Mouse (Mus musculus) heart, embryonic 14.5 days (tissue): ENCODE measurements around the gene Pard6b. TPM values are rescaled to one million over a fixed set of nuclear protein-coding genes. Genes with fewer than 3 reads are reported as not detected.
A peak's percentile ranks its signal among the peaks of the same experiment; 100 is the strongest.
"Not testable (repeated sequence)": the region's sequence is repeated elsewhere in the genome, so short reads cannot be mapped to it uniquely, and the experiment has no call there.

Experiments used
- ATAC-seq: fragments of 200-750 bp; cut with Nextera tagmentation; 2 replicates; pipeline ENCODE4 v1.8.0; 2017; ENCODE audit warnings: low read depth, moderate TSS enrichment; ENCODE audit not compliant: insufficient number of reproducible peaks, insufficient read depth, low FRiP score
- H3K27ac ChIP-seq, 2 experiments: fragments of 200-500 bp in 1 of 2; fragments of 300-500 bp in 1 of 2; sonication (generic) in 1 of 2; replicated peaks in 1 of 2; 2 replicates each; pipeline ENCODE4 v1.5.1; 2012 to 2014; ENCODE audit warnings: low read depth in 2 of 2, low read length in 2 of 2, control low read depth in 1 of 2, mild to moderate bottlenecking in 1 of 2, mixed read lengths in 1 of 2; ENCODE audit not compliant: control insufficient read depth in 1 of 2, insufficient read depth in 1 of 2
- H3K27me3 ChIP-seq: fragments of 300-500 bp; sonication (generic); 2 replicates; pipeline ENCODE4 v1.6.1; 2014; ENCODE audit warnings: mild to moderate bottlenecking, low read length, control low read depth; ENCODE audit not compliant: control insufficient read depth, insufficient read depth
- H3K36me3 ChIP-seq: fragments of 300-500 bp; sonication (generic); 2 replicates; pipeline ENCODE4 v1.6.1; 2014; ENCODE audit warnings: mild to moderate bottlenecking, control low read depth, low read length, mixed read lengths; ENCODE audit not compliant: control insufficient read depth, insufficient read depth
- H3K4me1 ChIP-seq, 2 experiments: fragments of 200-500 bp in 1 of 2; fragments of 300-500 bp in 1 of 2; sonication (generic) in 1 of 2; 2 replicates each; pipeline ENCODE4 v1.6.1; 2012 to 2014; ENCODE audit warnings: low read length in 2 of 2, control low read depth in 1 of 2, mixed read lengths in 1 of 2; ENCODE audit not compliant: control insufficient read depth in 2 of 2, insufficient read depth in 2 of 2
- H3K4me2 ChIP-seq: fragments of 300-500 bp; sonication (generic); 2 replicates; pipeline ENCODE4 v1.6.1; 2014; ENCODE audit warnings: mild to moderate bottlenecking, low read length
- H3K4me3 ChIP-seq, 2 experiments: fragments of 200-500 bp in 1 of 2; fragments of 300-500 bp in 1 of 2; sonication (generic) in 1 of 2; 2 replicates each; pipeline ENCODE4 v1.5.1; 2012 to 2014; ENCODE audit warnings: low read length in 2 of 2, mild to moderate bottlenecking in 2 of 2, control low read depth in 1 of 2, low read depth in 1 of 2, moderate library complexity in 1 of 2; ENCODE audit not compliant: control insufficient read depth in 1 of 2, insufficient read depth in 1 of 2
- H3K9ac ChIP-seq: fragments of 300-500 bp; sonication (generic); 2 replicates; pipeline ENCODE4 v1.6.1; 2014; ENCODE audit warnings: mild to moderate bottlenecking, low read length
- H3K9me3 ChIP-seq: fragments of 300-500 bp; sonication (generic); 2 replicates; pipeline ENCODE4 v1.6.1; 2016; ENCODE audit warnings: low read length, control low read depth; ENCODE audit not compliant: control insufficient read depth
- WGBS: fragments of 180-500 bp; shearing (Covaris S2); extraction: QIAGEN DNeasy Blood & Tissue Kit; methylation state at CpG from one replicate; pipeline ENCODE4 v1.1.7; 2014; 5-methylcytosine and 5-hydroxymethylcytosine counted together
- polyA plus RNA-seq: library from polyadenylated mRNA; unstranded; fragments of >200 nt; fragmentation: Nextera tagmentation; extraction: Ambion mirVana; gene quantifications from 2 replicates; pipeline ENCODE4 v1.2.1, GENCODE M21; 2014

The Pard6b gene
- polyA plus RNA-seq, 1 experiment from 2014 or later: 7.7 TPM

GRCm38 (mm10) chr2:168052689-168053088, 28.1 kb upstream of the Pard6b start:
- Histone ChIP-seq H3K4me3 (no peak overlapping the region), H3K4me1 (peaks cover 17 to 31% of the 10 kb centered on the region in 2 experiments), H3K4me2 (no peak overlapping the region), H3K9ac (no peak overlapping the region), H3K27me3 (peaks cover 4% of the 10 kb centered on the region; the same call in 1 of the 2 replicates), H3K9me3 (no peaks in the 10 kb centered on the region), H3K36me3 (no peaks in the 10 kb centered on the region), H3K27ac (no peak overlapping the region)
- WGBS: 5% methylated on average over 2 of the region's 2 CpGs
- ATAC-seq: no peak

- no peak overlapping the region for H3K4me3 ChIP-seq
- WGBS: 92% methylated on average over 11 of the region's 11 CpGs
- H3K4me1 ChIP-seq: peaks cover 18 to 38% of the 10 kb centered on the region in 2 experiments
These were observed 26.7 kb upstream of the Pard6b start for GRCm38 (mm10) chr2:168054142-168054541.

GRCm38 (mm10) chr2:168055910-168056665, 24.7 kb upstream of the Pard6b start:
- 18% methylated on average over 14 of the region's 14 CpGs for WGBS
- peak overlapping the region; percentile 37 to 75; a peak in 3 of 4 replicates for H3K27ac ChIP-seq
- H3K9me3 ChIP-seq: 0 out of 2 replicates have a peak, but pooled peaks cover 2% of the 10 kb centered on the region
- no peak overlapping the region for H3K4me3 ChIP-seq
- no peaks in the 10 kb centered on the region for H3K36me3 ChIP-seq
- H3K27me3 ChIP-seq: no peaks in the 10 kb centered on the region
- peak overlapping the region; percentile 31 for H3K4me2 ChIP-seq
- H3K9ac ChIP-seq: peak overlapping the region; percentile 45; the same call in 1 of the 2 replicates
- H3K4me1 ChIP-seq: peaks cover 13 to 27% of the 10 kb centered on the region in 2 experiments
- ATAC-seq: no peak

More at GRCm38 (mm10) chr2:168054142-168054541, 26.7 kb upstream of the Pard6b start:
- Histone ChIP-seq H3K9ac (no peak overlapping the region), H3K36me3 (no peaks in the 10 kb centered on the region), H3K4me2 (no peak overlapping the region), H3K27me3 (peaks cover under 1% of the 10 kb centered on the region; the same call in 1 of the 2 replicates), H3K27ac (no peak overlapping the region), H3K9me3 (no peaks in the 10 kb centered on the region)
- no peak for ATAC-seq

GRCm38 (mm10) chr2:168056666-168056933, 24.2 kb upstream of the Pard6b start:
- H3K9me3 ChIP-seq: 0 out of 2 replicates have a peak, but pooled peaks cover 2% of the 10 kb centered on the region
- ATAC-seq: no peak
- peak overlapping the region; percentile 31 for H3K4me2 ChIP-seq
- no peak overlapping the region for H3K9ac ChIP-seq
- H3K36me3 ChIP-seq: no peaks in the 10 kb centered on the region
- H3K27ac ChIP-seq: peak overlapping the region; percentile 37 to 75; a peak in 3 of 4 replicates
- WGBS: 22% methylated on average over 8 of the region's 8 CpGs
- no peak overlapping the region for H3K4me3 ChIP-seq
- H3K27me3 ChIP-seq: no peaks in the 10 kb centered on the region
- H3K4me1 ChIP-seq: peaks cover 13 to 27% of the 10 kb centered on the region in 2 experiments

GRCm38 (mm10) chr2:168057876-168058275, 22.9 kb upstream of the Pard6b start:
- not testable (repeated sequence) for H3K9me3 ChIP-seq, H3K27ac ChIP-seq, H3K4me3 ChIP-seq, ATAC-seq, H3K9ac ChIP-seq, H3K27me3 ChIP-seq, H3K4me2 ChIP-seq, H3K36me3 ChIP-seq
- WGBS: 75% methylated on average over 2 of the region's 2 CpGs
- peaks cover 13 to 27% of the 10 kb centered on the region in 2 experiments for H3K4me1 ChIP-seq

- peak; percentile 8; the same call in 1 of the 2 replicates for ATAC-seq
- 20% methylated on average over 13 of the region's 13 CpGs for WGBS
- no peak overlapping the region for H3K4me3 ChIP-seq
These were observed 22.2 kb upstream of the Pard6b start for GRCm38 (mm10) chr2:168058488-168059199.

GRCm38 (mm10) chr2:168059200-168059790, 21.5 kb upstream of the Pard6b start:
- 78% methylated on average over 6 of the region's 6 CpGs for WGBS
- H3K4me1 ChIP-seq: peaks cover 13 to 27% of the 10 kb centered on the region in 2 experiments
- no peak overlapping the region for H3K4me2 ChIP-seq
- no peak overlapping the region for H3K9ac ChIP-seq
- H3K9me3 ChIP-seq: 0 out of 2 replicates have a peak, but pooled peaks cover 2% of the 10 kb centered on the region
- H3K4me3 ChIP-seq: no peak overlapping the region
- H3K27me3 ChIP-seq: no peaks in the 10 kb centered on the region
- no peak overlapping the region for H3K27ac ChIP-seq
- no peak for ATAC-seq
- H3K36me3 ChIP-seq: no peaks in the 10 kb centered on the region

More at GRCm38 (mm10) chr2:168058488-168059199, 22.2 kb upstream of the Pard6b start:
- H3K4me2 ChIP-seq: no peak overlapping the region; the same call in 1 of the 2 replicates
- 0 out of 2 replicates have a peak, but pooled peaks cover 2% of the 10 kb centered on the region for H3K9me3 ChIP-seq
- 0 out of 4 replicates have a peak overlapping the region, but pooled peaks of 1 of the 2 experiments have one; percentile 33 for H3K27ac ChIP-seq
- H3K4me1 ChIP-seq: peaks cover 13 to 27% of the 10 kb centered on the region in 2 experiments
- no peaks in the 10 kb centered on the region for H3K36me3 ChIP-seq
- H3K9ac ChIP-seq: no peak overlapping the region
- H3K27me3 ChIP-seq: no peaks in the 10 kb centered on the region
